Mouse (Mus musculus): ENCODE measurements at regions not wholly inside any gene's neighbourhood (a gene's known extent, or its start where the extent isn't known, plus 50 kb on each side); places are given as distances from the start of the nearest gene placed in this dataset. TPM values are rescaled to one million over a fixed set of nuclear protein-coding genes. Genes with fewer than 3 reads are reported as not detected.

DNA sequence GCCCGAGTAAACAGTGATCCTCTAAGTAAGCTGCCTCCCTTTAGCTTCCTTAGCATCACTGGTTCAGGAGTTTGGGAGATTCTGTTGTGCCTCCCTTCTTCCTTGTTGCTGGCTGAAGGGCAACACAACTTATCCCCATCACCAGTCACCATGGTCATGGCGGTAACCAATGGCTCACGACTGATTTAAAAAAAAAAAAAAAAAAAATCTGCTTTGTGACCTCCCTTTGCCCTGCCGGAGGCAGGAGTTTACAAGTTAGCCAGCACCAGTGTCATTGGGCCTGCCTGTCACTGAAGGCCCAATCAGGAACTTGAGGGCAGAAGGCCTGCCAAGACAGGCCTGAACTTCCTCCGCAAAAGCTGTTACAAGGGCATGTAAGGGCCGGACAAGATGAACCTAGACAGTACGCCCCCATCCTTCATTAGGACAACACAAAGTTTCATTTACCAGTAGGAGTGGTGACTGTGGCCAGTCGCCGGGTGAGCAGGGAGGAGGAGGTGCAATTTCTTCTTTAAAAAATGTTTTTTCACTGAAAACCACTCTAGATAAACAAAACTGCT, 88.3 kb downstream of the Klhl6 start:
- Histone ChIP-seq H3K9me3 (ENCODE audit: control insufficient read depth, low read length) (no peaks in the 10 kb centered on the region), H3K9ac (ENCODE audit: low read depth, low read length, severe bottlenecking) (no peak overlapping the region), H3K4me3 (replicated peaks; ENCODE audit: low read length) (no peak overlapping the region), H3K27me3 (ENCODE audit: control insufficient read depth, insufficient read depth, low read length) (no peaks in the 10 kb centered on the region), H3K4me1 (ENCODE audit: control insufficient read depth, insufficient read depth, low read length) (no peaks in the 10 kb centered on the region), H3K27ac (replicated peaks; ENCODE audit: low read depth, low read length) (no peak overlapping the region), H3K4me2 (replicated peaks; ENCODE audit: low read depth, low read length, severe bottlenecking) (no peak overlapping the region), H3K36me3 (ENCODE audit: control insufficient read depth, insufficient read depth, low read length) (no peaks in the 10 kb centered on the region)
- 79% methylated on average over 9 of the region's 9 CpGs for WGBS
- no peak for TF ChIP-seq POLR2A (IDR thresholded peaks at IDR 0.05; ENCODE audit: borderline replicate concordance, extremely low read depth, insufficient read depth, insufficient read length)
- DNase-seq (ENCODE audit: low spot score), result no peak
- no peak for ATAC-seq (ENCODE audit: low FRiP score, low read depth)

Small RNA genes lying in the stretch of these regions (microRNA-seq; reads per million reads assigned to microRNA genes)
- not detected for gene Gm27883
